Mouse (Mus musculus) neural tube, postnatal 0 days (tissue): ENCODE results near the gene Samt4. TPM values are rescaled to one million over a fixed set of nuclear protein-coding genes. Genes with fewer than 3 reads are reported as not detected.

Source experiments
- polyA plus RNA-seq: library from polyadenylated mRNA; unstranded; fragments of >200 nt; fragmentation: Nextera tagmentation; extraction: Ambion mirVana; gene quantifications from 2 replicates; pipeline ENCODE4 v1.2.1, GENCODE M21; 2015

The Samt4 gene
- polyA plus RNA-seq = not detected in 2 replicates

DNA sequence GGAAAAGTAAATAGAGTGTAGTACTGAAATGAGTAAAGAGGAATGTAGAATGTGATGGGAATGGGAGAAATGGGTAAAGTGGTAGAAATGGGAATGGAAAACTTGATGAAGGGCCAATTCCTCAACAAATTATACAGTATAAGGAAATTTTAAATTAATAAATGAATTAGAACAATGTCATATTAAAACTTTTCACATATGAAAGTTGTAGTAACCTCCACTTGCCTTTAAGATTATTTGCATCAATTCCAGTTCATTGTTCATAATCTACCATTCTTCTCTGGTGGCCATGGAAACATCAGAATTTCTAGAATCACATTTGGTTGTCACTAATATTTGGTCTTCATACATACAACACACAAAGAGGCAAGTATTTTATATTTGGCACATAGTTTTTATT is at the start of gene Samt4:
TSS of gene Samt4 (plus strand) at position 301 of the 400 bp plus-strand sequence.

Other genes starting within 250 kb of the Samt4 start
- not detected in 2 replicates for gene 4930524N10Rik, start 138.6 kb upstream of the Samt4 start, polyA plus RNA-seq
- not detected in 2 replicates for gene Samt2, start 97.4 kb downstream of the Samt4 start, polyA plus RNA-seq